Mouse (Mus musculus) layer of hippocampus, adult 8-10 months (tissue): ENCODE results near the gene D8Ertd738e. TPM values are rescaled to one million over a fixed set of nuclear protein-coding genes. Genes with fewer than 3 reads are reported as not detected.

Experiments used
- DNase-seq, 2 experiments: peaks; one replicate each; pipeline ENCODE4 v3.0.0; 2022; ENCODE audit warnings: low spot score in 2 of 2
- total RNA-seq, 4 experiments: library from RNA; stranded (reverse); gene quantifications; 2 replicates each; pipeline ENCODE4 v1.2.4; 2022

Gene D8Ertd738e
- total RNA-seq, 4 experiments from 2014 or later = 94.5 to 137 (median 106) TPM

DNA sequence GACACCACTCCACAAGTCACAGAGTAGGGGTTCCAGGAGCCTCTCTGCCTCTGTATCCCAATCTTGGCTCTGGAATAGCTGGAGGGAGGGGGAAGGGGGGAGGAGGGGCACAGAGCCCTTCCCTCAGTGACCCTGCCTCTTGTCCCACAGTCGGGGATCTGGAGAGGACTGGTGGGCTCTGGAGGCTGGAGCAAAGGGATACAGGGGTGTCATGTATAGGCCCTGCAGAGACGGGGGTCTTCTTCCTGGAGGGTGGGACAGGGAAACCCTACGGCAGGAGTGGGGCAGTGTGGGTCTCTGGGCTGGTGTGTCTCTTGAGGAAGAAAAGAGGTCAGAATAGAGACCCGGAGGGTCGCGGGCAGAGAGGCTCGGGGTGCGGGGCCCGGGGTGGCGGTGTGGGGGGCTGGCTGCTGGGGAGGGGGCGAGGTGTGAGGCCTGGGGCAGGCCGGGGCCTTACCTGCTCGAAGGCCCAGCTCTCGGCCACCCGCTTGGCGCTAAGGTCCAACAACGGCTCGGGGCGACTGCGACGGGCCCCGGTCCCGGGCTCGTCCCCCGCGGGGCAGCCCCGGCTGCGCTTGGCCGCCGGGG, 13.0 kb downstream of the D8Ertd738e start:
- no peak for DNase-seq

DNA sequence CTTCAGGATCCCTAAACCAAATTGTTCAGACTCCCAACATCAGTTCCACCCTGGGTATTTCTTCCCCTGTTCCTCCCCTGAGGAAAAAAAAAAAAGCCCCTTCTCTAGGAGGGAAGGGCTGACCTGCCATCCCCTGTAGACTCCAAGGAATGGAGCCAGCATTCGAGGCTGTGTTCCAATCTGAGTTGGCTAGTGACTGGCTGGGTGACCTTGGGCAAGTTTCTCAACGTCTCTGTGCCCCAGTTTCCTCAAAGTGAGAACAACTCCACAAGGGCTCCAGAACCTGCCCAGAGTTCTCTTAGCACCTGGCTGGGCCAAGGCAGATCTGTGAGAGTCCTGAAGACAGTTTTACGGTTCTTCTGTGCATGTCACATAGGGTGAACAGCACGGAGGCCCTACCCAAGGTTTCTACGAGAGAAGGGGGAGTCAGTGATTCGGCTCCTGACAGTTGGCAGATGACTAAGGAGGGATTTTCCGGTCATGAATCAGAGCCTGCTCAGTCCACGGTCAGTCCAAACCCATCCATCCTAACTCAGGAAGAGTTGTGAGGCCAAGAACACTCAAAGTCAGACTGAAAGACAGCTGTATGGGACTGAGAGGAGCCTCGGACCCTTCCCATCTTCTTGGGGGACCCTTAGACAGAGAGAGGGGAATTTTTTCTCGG, 13.6 kb downstream of the D8Ertd738e start:
- DNase-seq = no peak

DNA sequence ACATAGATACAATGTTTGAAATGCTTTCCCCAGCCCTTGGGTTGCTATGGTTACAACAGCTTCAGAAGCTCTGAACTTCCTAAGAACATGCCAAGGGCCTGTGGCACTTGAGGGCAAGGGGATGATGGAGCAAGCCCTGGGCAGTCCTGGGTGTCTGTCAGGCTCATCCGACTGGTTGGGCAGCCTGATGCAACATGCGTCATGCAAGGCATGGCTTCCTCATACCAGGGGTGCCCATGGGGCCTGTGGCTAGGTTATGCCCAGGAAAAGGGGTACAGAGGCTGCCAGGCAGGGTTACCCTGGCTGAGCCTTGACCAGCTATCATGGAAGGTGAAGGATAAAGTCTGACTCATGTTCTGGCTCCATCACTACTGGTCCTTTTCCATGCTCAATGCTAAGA, 16.5 kb downstream of the D8Ertd738e start:
- DNase-seq = no peak

DNA sequence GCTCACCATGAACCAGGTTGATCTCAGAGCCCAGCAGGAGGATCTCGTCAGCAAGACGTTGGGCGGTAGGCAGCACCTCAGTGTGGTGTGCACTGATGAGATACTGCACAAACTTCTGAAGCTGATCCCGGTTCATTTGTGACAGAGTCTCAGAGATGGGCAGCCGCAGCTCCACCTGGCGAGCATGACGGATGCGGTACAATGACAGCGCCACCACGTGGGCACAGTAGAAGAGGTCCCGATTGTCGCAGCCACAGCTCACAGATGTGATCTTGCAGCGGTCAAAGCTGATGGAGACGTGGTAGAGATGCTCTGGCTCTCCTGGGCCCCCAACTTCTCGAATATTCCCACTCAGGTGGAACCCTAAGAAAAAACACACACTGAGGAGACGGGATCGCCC, 18.8 kb downstream of the D8Ertd738e start:
- no peak for DNase-seq

DNA sequence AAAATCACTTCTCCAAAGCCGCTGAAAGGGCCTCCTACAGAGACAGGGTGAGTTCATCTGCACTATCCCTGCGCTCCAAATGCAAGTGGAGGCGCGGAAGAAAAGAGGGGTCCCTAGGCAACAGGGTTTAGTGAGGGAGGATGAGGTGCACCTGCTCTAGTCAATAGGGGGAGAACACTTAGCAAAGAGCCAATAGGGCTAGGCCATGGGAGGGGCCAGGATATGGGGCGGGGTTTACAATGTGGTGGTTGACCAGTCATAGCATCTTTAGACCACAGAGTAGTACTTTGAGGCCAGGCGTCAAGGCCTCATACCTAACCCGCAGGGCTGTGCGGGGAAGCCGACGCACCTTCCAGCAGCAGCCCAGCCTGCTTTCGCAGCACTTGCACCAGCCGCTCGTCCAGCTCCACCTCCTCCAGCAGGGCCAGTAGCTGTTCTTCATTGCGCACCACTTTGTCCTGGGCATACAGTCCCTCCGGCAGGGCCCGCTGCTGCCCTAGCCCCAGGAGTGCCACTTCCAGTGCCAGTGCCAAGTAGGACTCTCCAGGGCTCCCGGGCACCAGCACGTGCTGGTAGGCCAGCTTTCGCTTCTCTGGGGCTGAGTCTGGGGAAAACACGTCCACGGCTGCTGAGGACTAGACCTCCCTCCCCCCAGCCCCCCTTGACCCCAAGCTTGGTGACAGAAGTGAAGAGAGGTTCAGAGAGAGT, 26.0 kb downstream of the D8Ertd738e start:
- DNase-seq = no peak

DNA sequence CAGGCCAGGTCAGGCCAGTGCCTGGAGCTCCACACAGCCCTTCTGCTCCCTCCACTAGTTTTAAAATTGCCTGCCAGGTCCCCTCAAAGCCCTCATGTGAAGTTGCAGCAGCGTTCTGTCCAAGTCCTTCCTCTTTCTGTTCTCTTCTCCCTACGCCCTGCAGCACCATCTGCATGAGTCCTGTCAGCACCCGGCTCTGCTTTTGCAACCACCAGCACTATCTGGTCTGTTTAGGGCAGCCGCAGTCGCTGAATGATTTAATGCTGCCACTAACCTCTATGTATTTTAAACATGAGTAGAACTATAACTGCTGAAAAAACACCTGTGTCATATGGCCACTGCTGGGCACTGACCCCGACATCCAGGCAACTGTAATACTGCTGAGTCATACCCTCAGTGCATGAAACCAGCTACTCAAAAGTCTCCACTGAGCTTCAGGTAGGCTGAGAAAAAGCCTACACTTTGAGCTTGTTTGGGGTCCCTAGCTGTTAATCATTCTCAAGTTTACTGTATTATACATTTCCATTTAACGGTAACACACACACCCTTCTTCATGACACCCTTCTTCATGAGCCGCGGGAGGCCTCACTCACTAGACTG, 26.9 kb downstream of the D8Ertd738e start:
- DNase-seq = peak in 1 of 2 experiments; percentile 54

DNA sequence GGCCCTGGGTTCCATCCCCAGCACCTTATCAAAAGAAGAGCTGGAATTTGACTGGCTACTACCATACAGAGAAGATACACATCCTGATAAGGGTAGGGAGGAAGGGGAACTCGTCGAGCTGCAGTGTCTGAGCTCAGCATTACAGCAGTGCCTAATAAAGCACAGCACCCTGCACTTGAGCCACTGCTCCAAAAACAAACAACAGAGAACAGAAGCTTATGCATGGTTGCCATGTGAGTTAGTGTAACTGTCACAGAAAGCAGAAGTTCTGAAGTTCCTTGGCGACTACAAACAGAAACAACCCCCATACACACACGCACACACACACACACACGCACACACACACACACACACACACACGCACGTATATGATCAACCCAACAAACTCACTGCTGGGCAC, 29.4 kb downstream of the D8Ertd738e start:
- DNase-seq = no peak

DNA sequence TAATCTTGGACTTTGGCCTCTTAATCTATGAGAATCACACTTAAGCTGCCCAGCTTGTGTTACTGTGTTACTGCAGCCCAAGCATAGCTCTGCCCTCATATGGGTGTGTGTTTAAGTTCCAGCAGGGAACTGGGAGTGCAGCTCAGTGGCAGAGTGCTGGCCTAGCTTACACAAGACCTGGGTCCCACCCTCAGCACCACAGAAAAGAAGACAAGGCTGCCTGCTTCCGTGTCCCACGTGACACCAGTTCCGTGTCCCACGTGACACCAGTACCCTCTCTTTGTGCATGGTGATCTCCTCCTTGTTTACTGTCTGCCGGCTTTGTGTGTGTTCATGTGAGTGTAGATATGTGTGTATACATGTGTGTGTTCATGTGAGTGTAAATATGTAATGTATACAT, 31.4 kb downstream of the D8Ertd738e start:
- no peak for DNase-seq

DNA sequence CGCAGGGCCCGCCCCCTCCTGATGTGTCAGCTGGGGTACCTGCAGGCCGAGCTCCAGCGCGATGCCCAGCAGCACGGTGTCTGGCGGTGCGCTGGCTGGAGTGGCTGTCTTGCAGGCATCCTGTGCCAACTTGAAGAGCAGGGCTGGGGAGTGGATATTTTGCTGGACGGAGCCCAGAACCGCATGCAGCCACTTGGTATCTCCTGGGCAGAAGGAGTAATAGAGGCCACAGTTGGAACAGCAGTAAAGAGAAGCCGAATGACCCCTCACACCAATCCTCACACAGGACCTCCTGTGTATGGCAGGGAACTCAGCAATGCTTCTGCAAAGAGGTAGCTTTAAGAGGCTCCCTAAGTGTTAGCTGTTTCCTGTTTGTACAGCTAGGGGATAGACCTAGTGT, 32.3 kb downstream of the D8Ertd738e start:
- DNase-seq = no peak

DNA sequence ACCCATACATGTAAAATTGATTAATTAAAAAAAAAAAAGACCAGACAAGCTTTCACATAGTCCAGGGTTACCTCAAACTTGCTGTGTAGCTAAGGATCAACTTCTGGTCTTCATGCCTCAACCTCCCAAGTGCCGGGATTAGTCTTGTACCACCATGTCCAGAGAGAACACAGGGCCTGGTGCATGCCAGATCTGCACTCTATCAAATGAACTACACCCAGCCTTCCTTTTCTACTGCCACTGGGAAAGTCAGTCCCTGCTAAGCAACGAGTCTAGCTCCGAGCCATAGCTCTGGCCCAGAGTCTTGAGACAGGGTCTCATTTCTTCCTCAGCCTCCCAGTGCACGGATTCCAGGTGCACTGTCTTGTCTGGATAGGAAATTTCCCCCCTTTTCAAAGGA, 36.2 kb downstream of the D8Ertd738e start:
- DNase-seq = no peak

DNA sequence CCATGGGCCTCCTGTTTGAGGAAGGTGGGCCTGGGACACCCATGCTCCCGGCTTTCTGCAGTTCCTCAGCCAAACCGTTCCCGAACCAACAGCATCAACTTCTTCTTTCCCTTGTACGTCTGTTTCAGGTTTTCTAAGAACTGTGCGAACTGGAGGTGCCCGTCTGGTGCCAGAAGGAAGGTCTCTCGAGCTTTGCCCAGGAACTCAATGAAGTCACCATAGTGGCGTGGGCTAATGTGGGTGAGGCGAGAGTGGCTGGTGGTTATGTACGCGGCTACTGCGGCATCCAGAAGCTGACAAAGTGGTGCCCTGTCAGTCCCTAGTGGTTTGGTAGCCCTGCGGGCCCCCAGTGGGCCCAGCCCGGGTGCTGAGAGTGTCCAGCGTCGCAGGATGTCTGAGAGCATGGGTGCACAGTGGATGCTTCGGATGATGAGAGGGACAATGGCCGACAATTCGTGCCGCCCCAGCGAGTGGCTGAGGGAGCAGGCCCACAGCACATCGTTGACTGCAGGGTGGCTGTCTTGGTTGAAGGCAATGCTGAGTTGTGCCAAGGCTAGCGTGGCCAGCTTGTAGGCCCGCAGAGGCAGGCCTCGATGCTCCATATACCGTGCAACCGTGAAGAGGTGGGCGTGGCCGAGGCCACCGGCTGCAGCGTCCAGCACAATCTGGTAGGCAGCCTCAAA, 37.5 kb downstream of the D8Ertd738e start:
- no peak for DNase-seq

DNA sequence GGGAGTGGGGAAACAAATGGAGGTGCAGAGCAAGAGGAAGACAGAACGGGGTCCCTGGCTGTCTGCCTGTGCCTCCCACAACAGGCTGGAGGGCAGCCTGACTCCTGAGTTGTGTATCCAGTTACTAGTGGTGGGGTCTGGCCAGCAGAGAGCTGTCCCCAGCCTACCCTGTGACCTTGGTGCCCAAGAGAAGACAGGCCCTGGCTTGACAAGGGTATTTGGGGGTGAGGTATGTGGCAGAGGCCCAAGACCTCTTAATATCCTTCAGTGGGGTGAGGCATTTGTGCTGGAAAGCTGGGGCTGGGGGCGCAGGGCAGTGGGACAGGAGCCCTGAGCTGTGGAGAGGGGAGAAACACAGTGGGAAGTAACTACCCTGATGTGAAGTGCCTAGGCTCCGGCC, 38.3 kb downstream of the D8Ertd738e start:
- DNase-seq = no peak

DNA sequence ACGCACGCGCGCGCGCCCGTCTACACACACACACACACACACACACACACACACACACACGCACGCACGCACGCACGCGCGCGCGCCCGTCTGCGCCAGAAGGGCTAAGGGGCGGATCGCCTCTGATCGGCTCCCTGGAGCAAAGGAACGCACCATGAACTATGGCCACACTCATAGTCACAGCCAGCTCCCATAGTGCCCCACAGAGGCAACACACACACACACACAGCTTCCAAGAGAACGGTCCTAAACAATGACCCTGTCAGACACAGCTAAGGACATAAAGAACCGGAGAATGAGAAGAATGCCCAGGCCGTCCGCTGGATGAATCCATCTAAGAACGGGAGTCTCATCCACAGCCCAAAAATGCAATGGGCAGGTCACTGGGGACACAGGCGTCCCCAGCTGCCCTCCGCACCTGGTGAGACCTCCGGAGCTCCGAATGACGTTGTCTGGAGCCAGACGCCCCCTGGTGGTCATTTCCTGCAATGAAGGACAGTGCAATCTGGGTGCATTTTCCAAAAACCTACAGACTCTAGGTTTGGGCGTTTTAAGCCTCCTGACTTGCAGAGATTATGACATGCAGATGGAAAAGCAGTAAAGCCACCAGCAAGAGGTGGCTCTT, 39.2 kb downstream of the D8Ertd738e start:
- peak in 1 of 2 experiments; percentile 83 for DNase-seq

DNA sequence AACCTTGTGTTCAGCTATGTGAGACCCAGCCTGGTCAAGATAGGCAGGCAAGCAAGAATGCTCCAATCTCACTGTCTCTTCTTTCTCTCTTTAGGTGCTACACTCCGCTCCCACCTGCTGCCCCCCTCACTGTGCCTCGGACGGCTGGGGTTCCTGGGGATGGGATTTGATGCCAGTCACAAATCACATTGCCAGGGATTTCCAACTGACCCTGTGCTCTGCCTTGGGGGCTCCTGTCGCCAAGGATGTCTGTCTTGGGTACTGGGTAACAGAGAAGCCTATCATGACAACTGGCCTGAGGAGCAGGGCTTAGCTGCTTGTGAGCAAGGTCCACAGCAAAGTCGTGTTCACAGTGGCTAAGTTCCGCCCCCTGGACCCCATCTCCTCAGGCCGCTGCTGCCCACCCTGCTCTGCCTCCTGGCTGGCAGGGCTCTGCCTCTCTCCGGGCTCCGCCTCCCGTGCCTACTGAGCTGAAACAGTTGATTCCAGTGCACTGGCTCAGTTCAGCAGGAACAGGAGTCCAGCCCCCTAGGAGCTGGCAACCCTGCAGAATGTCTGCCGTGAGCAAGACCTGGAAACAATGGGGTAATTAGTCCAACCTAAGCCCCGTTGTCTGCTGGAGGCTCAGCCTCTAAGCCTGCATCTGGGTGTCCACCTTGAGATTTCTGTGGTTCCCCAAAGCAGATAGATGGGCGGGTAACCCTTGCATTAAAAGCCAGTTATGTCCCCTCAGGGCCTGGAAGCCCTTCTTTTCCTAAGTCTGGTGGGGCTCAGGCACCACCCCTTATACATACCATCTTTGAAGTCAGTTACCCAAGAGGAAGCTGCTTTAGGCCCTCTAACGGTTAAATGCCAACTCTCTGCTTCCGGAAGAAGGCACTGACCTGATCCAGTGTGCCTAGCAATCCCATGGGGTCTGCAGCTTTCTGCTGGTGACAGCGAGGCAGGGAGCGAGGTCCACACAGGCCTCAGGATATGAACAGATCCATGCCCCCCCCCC, 40.8 kb downstream of the D8Ertd738e start:
- no peak for DNase-seq

DNA sequence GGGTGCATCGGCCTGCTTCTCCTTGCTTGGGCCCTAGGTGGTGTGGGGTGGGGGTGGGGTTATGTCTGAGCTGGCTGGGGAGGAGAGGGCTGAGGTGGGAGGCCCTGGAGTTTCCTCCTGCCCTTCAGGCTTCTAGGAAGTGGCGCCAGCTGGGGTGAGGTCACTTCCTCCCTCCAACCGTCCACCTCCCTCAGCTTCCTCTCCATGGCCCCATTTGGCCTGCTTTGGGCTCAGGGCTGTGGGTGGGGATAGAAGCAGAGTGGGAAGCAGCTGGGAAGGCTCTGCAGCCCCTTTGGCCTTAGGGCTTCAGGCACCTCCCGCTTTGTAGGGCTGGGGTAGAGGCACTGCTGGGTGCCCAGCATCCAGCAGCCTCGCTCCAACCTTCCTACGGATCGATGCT, 41.7 kb downstream of the D8Ertd738e start:
- no peak for DNase-seq

DNA sequence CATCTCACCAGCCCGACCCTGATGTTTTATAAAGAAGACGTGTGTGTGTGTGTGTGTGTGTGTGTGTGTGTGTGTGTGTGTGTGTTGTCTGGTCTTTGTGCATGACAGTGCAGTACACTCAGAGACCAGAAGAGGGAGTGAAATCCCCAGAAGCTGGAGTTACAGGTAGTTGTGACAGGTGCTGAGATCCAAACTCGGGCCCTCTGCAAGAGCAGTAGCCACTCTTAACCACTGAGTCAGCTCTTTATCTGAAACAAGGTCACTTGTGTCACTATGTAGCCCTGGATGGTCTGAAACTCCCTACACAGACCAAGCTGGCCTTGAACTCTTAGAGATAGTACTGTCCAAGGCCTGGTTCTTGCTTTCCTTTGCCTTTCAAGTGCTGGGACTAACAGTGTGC, 42.9 kb downstream of the D8Ertd738e start:
- DNase-seq = no peak

DNA sequence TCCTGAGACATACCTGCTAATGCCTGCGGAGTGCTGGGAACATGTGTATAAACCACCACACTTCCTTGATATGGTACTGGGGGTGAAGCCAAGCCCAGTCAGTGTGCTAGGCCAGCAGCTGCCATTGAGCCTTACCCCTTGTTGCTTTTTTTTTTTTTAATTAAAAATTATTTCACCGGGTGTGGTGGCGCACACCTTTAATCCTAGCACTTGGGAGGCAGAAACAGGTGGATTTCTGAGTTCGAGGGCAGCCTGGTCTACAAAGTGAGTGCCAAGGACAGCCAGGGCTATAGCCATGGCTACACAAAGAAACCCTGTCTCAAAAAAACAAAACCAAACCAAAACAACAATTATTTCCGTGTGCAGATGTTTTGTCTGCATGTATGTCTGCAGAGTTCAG, 44.4 kb downstream of the D8Ertd738e start:
- no peak for DNase-seq

DNA sequence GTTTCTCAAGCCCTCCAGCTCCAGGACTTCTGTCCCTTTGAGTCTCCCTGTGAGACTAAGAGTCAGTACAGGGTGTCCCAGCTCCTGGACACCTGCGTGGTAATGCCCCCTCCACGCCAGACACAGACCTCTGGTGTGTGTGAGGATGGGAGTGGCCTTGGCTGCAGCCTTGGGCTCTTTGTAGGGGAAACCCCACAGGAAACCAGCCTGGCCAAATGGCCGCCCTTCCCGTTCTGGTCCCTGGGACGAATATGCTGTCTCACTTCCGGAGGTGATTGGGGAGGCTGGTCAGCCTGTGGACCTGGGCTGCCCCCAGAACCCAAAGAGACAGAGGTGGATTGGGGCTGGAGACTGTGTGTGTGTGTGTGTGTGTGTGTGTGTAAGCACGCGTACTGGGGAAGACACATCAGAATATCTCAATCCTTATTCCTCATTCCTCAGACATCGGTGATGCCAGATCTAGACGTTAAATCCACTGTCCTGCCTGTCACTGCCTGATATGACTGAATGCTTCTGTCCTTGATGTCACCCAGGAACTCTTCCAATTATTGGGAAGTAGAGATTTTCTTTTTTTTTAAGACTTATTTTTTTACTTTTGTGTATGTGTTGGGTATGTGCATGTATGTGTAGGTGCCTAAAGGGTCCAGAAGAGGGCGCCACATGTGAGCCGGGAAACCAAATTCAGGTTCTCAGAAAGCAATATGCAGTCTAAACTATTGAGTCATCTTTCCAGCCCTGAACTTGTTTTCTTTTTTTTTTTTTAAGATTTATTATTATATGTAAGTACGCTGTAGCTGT, 45.3 kb downstream of the D8Ertd738e start:
- DNase-seq = no peak
